Mouse (Mus musculus) 3T3-L1 (cell line): ENCODE measurements around the gene Ttll9.

Source experiments
- DNase-seq: peaks from one replicate; pipeline ENCODE4 v3.0.0-alpha.2; 2015; ENCODE audit warnings: low read depth, low spot score

Ttll9 gene

DNA sequence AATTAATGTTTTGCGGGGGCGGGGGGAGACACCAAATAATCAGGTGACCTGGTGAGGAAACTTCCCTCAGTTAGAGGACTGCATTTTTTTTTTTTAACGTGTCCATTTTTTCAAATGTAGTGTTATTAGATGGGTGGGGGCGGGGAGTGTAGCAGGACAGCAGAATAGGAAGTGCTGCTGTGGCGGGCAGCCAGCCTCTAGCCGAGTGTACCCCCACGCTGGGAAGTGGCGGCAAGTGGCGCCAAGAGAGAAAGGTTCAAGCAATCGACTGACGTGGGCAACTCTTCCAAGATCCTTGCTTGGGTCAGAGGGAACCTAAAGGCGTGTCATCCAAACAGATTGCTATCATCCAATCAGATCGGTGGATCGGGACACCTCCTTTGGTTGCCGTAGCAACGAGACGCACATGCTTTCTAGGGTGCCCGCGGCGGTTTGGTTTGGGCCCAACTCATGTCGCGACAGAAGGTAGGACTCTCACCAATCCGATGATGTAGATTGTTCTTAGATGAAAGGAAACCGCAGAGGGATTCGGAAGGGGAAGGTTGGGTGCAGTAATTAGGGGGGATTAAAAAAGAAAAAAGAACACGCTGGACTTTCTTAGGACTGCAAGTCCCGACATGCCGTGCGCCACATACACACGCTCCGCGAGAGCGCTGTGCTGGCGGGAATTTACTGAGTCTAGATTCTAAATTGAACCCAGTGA is at the start of gene Ttll9:
Gene Ttll9, plus strand, starts transcription at position 395 of the 703 bp plus-strand sequence.
- DNase-seq = no peak

DNA sequence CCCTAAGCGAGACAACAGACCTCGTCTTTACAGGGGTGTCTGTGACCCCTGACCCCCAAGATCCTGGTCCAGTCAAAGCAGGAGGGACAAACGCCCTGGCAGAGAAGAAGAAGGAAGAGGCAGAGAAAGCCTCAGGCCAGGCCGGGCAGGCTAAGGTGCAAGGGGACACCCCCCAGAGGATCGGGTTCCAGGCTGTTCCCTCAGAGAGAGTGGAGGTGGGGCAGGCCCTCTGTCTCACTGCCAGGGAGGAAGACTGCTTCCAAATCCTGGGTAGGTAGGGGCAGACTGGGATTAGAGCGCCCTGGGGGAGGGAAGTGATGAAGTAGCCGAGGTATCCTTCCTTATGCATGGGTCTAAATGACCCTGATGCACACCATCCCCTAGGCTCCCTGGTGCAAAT is 48.8 kb upstream of the Ttll9 start:
- DNase-seq = peak; percentile 38

DNA sequence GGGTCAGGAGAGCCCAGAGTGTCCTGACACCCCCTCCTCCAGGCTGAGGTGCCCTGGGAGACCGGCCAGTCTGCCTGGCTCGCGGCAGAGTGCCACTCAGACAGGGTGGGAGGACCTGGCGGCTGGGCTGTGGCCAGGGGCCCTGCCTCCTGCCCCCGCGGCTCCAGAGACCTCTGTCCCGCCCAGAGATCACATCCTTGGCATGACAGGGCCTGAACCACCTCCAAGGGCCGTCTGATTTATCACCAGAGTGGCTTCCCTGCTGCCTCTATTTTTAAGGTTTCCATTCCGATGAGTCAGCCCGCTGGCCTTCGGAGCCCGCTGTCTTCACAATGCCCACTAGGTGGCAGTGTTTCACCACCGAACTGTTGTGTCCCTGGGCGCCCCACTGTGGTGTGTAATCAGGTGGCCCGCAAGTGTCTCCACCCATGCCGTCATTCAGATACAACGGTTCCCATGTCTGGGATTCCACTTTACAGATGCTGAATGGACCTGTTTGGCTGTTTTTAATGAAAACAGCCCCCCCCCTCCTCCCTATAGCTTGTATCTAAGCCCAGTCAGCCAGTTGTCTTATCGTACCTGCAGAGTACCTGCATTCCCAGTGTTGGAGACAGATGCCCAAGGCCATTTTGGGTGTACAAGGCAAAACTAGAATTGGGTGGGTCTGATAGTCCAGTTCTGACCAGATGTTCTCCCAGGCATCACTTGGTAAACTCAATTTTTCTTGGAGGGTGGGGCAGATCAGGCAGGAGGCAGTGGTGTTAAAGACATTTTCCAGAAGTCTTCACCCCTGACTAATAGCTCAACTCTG is 47.8 kb upstream of the Ttll9 start:
- DNase-seq = peak; percentile 99

DNA sequence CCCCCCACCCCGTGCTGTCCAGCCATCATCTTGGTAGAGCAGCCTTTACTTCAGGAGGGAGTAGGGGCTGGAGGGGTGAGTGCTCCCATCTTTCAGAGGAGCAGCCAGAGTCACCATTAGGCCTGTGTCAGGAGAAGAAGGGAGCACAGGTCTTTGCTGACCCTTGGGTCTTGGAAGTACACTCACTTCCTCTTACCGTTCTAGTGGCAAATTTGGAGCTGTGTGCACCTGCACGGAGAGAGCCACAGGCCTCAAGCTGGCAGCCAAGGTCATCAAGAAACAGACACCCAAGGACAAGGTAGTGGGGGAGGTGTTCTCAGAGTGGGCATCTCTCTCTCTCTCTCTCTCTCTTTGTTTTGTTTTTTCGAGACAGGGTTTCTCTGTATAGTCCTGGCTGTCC is 46.8 kb upstream of the Ttll9 start:
- no peak for DNase-seq

DNA sequence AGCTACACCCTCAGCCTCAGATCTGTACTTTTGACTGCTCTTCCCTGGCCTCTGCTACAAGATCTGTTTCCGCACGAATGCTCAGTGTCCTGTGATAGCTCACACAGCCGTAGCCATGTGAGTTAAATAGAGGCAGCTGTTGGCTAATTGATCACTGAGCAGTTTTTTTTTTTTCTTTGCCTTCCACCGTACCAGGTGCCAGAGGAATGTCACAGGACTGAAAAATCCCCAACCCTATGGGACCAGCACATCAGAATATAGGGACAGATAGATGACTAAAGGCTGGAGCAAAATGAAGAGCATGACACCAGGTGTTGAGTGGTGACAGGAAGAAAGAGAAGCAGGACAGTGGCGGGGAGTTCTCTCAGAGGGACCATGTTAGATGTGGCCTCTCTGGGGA is 46.2 kb upstream of the Ttll9 start:
- DNase-seq = no peak

DNA sequence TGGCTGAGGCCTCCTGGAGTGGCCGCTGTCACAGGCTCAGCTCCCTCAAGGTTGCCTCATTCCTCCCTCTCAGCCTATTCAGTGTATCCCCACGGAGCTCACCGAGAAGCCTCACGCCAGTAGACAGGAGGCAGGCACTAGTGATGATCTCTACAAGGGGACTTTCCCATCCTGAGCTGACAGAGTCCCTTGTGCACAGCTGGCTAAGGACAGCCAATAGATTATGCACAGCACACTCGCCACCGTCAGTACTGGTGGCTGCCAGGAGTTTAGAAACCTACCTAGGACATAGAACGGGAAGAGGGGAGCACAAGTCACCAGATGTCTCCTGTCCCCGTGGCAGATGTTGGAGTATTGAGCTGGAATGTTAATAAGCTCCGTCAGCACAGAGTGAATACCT is 44.6 kb upstream of the Ttll9 start:
- DNase-seq = no peak

DNA sequence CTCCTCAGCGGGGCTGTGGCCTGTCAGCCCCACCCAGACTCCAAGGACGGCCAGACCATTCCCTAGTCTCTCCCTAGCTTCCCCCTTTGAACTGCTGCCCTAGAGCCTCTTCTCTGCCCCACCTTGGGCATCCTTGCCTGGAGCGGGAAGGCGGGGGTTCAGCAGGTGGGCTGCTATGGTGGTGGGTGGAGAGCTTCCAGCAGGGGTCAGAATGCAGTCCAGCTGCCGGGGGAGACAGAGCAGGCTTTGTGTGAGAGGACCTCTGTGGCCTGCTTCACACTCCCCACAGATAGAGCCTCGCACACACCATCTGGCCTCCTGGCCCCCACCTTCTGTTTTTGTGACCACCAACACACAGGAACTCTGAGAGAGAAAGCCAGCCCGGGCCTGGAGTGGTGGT is 39.9 kb upstream of the Ttll9 start:
- no peak for DNase-seq

DNA sequence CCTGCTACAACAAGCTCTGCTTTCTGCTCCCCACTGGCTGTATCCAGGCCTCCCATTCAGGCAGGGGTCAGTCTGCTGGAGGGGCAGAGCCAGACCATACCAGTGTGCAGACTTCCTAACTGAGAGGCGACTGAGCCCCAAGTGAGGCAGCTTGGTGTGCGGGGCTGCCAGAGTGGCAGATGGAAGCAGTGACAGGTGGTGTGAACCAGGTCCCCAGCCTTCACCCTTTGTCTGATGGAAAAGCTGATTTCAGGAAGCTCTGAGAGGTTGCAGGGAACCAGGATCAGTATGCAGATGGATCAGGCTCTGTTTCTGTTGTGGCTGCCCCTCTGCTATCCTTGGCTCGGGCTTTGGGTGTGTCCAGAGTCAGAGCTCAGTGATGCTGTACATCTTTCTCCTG is 38.7 kb upstream of the Ttll9 start:
- DNase-seq = no peak

DNA sequence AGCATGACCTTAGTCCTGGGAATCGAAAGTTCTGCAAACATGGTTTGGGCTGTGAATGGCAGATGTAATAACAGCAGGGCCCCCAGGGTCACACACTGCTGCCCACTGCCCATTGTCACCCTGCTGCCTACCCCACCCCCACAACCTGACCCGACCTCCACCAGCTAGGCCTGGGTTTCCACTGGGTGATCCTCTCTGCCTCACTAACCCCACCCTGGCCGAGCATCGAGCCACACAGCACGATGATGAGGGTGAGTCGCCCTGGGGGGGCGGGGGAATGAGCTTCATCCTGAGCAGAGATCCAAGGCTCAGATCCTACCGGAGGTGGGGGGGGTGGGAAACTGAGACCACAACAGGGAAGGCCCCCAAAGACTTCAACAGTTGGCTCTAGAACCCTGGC is 38.2 kb upstream of the Ttll9 start:
- no peak for DNase-seq

DNA sequence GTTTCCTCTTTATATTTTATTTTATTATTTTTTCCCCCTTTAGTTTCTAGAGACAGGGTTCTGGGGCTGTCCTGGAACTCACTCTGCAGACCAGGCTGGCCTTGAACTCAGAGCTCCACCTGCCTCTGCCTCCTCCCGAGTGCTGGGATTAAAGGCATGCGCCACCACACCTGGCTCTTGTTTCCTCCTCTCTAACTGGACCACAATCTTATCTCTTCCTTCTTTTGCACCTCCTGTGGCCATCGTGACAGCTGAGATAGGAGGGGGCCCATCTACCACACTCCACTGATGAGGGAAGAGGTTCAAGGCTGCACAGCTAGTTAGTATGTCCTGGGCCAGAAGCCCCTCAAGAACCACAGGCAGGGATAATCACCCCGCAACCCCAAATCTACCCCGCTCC is 37.7 kb upstream of the Ttll9 start:
- no peak for DNase-seq

DNA sequence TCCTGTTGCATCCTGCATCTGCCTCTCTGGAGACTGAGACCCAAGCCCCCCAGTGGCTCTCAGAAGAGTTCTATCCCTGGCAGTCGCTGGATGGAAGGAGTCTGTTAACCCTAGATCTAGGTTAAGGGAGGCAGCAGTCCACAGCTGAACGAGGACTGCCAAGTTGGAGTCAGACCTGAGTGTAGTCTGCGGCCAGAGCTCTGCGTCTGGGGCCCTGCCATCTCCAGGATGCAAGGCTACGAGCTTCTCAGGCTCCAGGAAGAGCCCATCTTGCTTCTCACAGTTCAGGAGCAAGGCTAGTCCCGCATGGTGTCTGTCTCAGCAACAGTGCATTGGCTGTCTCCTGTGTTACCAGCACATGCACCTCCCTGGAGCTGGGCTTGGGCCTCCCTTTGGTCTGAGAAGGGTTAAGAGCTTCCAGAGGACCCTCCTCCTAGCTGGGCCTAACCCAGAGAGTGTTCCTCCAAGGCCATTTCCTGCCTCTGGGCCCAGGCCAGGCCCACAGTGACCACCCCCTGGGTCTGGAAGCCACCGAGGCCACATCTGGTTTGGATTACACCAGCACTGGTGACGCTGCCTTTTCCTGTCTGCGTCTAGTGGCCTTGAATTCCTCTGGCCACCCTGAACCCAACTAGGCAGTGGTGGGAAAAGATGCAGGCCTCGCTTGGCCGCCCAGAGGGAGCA is 37.0 kb upstream of the Ttll9 start:
- DNase-seq = peak; percentile 96

DNA sequence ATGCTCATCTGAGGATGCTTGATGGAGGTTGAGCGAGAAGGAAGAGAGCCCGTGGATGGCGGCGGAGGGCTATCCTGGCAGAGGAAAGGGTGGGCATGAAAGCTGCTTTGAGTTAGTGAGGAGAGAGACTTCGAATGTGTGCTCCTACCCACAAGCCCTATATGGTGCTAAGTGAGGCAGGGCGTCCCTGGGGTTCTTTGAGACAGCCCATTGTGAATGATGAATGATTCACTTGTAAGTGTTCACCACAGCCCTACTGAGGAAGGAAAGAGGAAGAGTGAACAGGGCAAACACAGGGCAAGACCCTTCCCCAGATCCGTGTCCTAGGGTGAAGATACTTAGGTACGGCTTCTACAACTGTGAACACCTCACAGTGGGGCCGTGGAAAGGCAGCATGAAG is 35.4 kb upstream of the Ttll9 start:
- DNase-seq = peak; percentile 79

DNA sequence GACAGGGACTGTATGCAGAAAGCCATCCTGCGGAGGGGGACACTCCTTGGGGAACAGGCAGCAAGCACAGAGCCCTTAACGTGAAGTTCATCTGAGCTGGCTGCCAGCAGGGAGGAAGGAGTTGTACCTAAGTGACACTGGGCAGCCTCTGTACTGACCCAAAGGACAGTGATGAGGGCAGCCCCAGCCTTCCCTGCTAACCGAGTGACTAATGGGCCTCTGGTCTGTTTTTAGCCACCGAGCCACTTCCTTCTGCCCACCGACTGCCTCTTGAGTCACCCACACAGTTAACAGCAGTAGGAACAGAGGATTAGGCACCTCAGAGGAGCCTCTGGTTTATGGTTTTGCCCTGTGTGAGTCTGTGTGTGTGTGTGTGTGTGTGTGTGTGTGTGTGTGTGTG is 34.9 kb upstream of the Ttll9 start:
- DNase-seq = peak; percentile 91

DNA sequence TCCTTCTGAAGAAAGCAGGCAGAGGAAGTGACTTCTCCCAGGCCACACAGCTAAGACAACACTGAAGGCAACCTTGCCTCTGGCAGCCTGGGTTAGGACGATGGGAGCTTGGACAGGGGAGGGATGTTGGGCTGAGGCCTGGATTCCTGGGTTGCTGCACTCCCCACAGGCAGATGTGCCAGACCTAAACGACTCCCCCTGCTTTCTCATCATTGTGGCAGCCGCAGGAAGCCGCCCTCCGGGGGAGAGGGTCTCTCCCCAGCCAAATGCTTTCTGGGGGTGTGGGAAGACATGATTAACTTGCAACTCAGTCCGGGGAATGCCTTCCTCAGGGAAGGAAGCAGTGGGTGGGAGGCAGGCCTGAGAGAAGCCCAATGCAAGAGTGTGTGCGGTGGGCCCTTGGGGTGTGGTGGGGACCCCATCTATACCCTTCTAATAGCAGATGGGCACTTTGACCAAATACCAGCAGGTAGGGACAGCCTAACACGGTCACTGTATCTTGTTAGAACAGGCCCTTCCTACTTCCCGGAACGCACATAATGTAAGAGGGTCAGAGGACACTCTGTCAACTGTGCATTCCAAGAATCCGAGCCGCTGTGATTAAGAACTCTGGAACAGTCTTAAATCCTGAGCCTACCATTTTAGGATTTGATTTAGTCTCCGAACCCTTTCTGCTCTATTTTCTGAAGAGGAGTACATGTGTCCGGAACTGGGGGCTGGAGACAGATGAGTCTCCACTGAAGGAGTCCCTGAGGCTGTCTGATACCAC is 33.9 kb upstream of the Ttll9 start:
- DNase-seq = peak; percentile 76

DNA sequence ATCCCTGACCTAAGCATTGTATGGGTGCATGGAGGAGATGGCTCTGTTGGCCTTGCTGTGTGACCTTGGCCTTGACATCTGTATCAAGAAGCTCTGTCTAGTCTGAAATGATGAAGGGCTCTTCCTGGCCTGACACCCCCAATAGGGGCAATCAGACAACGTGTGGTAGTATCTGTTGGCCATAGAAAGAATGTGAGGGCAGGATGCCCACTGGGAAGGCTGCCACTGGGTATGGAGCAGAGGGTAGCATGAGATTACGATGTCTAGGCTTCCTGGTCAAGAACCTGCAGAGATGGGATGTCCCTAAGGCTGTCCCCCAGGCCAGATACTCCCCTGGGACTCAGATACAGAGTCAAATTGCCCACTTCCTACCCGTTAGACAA is 33.3 kb upstream of the Ttll9 start:
- DNase-seq = peak; percentile 60

DNA sequence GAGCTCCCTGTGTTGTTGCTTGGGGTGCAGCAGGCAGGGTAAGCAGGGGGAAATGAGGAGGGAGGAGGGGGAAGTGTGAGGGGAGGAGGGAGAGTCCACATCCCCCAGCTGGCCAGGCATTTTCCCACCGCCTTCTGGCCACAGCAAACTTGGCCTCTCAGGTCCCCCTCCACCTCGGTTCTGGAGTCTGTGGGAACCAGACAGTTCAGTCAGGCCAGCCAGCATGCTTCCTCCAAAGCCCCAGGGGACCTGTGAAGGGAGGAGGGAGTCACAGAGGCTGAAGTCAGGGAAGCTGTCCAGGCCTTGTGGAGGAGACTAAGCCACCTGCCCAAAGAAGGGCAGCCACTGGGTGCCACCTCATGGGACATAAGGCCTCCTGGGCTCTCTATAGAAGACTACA is 32.0 kb upstream of the Ttll9 start:
- DNase-seq = peak; percentile 74

DNA sequence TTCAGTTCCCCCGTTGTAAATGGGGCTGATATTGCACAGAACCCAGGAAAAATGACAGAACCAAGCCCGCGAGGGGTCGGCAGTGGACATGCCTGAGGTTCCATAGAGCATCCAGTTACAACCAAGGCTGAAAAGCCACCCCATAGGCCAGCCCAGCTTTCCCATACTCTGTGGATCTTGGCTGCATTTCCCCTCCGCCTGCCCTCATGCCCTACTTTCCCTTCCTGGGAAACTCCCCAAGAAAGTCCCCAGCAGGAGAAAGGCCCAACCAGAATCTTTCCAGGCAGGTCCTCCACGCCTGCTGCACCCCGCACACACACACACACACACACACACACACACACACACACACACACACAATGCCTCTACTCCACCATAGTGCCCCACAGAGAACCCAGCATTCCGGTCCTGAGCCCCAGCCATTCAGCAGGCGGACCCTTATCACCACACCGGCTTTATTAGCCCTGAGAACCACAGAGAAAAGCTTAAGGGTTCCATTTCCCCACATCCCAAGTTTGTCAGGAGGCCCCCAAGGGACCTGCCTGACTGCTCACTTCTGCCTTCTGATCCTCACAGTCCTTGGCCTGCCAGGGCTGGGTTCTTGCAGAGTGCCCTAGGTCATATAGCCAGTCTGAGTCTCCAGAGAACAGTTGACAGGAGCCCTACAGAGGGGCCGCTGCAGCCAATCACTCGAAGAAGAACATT is 30.7 kb upstream of the Ttll9 start:
- DNase-seq = peak; percentile 90

DNA sequence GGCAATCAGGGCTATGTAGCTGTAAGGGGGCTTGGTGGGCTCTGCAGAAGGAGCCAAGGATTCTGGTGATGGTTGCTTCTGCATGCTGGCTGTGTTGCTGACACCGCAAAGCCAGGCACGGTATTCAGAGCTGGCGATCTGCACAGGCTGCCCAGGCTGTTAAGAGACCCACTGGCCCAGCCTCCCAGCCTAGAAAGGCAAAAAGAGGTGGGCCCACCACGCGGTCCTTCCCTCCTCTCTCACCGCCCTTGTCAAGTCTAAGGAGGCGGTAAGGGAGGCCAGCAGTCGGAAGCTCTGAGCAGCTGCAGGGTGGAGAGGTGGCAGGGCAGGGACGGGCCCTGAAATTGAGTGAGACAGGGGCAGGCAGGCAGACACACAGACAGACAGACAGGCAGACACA is 29.2 kb upstream of the Ttll9 start, which contains the start of gene Foxs1:
Gene Foxs1, minus strand, starts transcription at position 161 of the 400 bp plus-strand sequence.
- DNase-seq = peak; percentile 80

DNA sequence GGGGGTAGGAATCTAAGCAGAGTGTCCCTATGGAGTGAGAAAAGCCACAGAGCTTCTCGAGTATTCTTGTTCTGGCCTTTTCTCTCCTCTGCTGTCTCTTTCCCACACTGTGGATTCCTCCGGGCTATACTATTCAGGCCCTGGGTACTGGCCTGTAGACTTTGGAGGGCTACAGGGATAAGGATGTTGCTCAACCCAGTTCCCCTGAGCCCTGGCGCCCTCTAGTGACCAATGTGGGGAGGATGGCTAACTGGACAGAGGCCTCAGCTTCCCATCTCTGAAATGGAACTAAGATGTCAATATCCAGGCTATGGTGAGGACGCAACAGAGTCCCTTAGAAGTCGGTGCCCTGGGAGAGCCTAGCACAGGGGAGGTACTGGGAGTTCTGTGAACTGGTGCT is 28.7 kb upstream of the Ttll9 start:
- peak; percentile 95 for DNase-seq

DNA sequence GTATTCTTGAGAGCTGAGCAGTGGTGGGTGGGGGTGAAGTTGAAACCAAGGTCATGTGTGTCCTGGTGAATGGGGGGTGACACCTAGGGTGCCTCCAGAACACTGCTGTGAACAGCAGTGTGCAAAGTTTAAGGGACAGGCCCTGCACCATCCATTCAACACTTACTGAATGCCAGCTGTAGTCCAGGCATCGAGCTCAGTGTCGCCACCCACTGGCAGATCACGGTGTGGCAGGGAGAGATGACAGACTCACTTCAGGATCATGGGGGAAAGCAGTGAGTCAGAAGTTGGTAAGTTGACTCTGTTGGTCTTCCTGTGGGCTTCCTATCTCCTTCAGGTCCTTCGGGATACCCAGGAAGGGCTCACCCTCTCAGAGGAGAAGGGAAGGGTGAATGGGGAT is 22.4 kb upstream of the Ttll9 start:
- peak; percentile 74 for DNase-seq

DNA sequence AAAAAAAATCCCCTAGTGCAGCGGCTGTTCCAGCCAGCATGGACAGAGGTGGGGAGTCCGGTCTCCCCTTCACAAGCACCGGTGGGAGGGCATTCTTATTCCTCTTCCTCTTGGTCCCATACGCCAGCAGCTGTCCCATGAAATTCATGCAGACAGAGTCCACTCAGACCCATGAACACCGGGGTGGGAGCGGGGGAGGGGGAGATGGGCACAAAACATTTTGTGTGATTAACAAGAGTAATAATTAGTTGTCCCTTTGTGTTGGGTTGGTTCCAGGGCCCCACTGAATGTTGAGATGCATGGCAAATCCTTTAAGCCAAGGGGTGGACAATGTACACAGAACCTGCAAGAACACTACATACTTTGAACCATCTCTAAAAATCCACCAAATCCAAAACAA is 21.2 kb upstream of the Ttll9 start:
- DNase-seq = no peak
